Mouse (Mus musculus): ENCODE results near the gene Urm1. TPM values are rescaled to one million over a fixed set of nuclear protein-coding genes. Genes with fewer than 3 reads are reported as not detected.
"Not testable (repeated sequence)": the region's sequence is repeated elsewhere in the genome, so short reads cannot be mapped to it uniquely, and the experiment has no call there.

Gene Urm1
- total RNA-seq, 2 experiments from 2014 or later = 42.4 to 55.0 TPM

DNA sequence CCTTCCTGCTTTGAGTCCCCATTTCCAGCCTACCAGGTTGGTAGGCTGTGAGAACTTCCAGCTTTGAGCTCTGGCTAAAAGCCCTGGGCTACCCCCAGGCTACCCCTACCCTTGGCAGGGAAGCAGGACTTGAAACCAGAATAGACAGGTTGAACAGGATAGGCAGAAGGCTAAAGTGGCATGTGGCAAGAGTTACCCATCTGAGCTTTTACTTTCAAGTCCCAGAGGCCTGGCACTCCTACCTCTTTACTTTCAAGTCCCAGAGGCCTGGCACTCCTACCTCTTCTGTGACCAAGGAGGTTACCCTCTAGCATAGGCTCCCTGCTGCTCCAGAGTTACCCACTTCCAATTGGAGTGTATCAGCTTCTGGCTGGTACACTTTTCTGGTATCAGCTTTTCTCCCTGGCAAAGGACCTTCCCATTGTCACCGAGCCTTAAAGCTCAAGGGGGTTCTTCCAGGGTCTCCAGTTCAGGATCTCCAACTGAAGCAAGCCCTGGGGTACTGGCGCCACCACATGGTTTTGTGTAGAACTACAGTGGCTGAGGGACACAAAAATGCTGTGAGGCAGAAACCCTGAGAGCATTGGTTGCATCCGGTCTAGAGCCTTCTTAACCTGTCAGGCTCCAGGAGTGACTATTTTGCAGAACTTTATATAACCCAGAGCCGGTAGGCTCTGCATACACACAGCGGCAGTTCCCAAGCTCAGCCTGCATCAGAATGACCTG is 39.0 kb downstream of the Urm1 start:
- DNase-seq (ENCODE audit: low spot score in 2 of 2) = peak; percentile 75 to 81

DNA sequence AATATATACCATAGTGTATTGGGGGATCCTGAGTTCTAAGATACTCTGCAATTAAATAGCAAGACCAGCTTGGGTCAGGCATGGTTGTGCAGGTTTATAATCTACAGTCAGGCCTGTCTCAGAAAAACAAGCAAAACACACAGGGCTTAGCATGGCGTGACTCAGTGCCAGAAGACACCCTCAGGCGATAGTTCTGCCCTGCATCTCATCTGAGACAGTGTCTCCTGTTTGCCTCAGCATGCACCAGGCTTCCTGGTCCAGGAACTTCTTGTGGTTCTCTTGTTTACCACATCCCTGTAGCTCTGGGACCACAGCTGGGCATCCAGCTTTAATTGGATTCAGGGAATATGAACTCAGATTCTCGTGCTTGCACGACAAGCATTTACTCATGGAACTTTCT is 45.2 kb downstream of the Urm1 start:
- DNase-seq (ENCODE audit: low spot score in 2 of 2) = no peak

DNA sequence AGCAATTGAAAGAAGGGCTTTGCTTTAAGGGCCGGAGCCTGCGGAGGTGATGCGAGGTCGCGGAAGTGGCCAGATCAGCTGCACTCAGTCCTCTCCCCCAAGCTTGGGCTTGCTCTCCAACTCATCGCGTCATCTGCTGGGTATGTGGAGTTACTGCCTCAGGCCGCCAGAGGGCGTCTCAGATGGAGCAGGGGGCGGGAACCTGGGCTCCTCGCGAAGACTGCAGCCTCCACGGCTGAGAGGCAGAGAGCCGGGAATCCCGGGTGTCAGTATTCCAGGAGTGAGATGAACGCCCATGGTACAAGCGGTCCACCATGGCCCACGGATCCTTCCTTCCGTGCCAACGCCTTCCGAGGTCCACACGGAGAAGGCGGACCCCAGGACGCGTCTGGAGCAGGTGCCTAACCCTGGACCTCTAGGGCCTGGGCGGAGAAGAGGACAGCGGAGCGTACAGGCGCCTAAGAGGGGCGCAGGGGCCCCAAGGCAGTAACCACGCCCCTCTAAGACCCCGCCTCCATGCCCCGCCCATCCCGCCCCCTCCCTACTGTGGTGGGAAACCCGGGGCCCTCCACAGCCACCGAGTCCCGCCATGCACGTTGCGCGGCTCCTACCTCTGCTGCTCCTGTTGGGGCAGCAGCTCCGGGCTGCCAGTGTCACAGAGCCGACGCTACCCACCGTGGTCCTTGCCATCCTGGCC is 49.2 kb downstream of the Urm1 start, which contains the start of gene Cercam:
Cercam (plus strand) TSS at position 216 of the 697 bp plus-strand sequence.
- peak; percentile 88 to 89 for DNase-seq (ENCODE audit: low spot score in 2 of 2)

DNA sequence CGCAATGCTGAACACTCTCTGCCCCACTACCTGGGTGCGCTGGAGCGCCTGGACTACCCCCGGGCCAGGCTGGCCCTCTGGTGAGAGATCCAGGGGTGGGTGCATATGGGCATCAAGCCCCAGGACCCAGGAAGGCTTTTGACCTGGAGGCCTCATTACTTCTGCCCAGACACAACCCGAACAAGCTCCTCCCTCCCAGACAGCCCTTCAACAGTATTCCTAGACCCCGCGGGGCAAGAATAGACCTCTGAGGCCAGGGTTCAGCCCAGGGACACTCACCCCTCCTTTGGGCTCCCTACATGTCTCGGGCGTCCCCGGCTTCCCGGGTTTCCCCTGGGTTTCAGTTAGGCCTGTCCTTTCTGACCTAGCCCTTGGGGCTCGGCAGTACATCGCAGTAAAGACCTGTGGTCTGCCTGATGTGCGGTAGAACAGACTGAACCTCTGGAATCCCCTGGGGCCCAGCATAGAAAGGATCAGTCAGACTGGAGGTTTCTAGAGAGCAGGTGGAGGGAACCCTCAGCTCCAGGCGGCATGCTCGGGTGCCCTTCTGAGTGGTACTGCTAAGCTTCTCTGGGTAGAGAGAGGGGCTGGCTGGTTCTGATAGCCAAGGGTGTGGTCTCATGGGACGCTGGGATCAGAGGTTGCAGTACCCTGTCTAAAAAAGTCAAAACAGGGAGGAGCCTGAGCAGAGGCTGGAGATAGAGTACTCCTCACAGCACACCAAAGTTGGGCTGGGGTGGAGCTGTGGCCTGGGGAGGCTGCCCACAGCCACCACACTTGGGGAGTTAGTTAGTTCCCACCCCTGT is 50.0 kb downstream of the Urm1 start:
- no peak for DNase-seq (ENCODE audit: low spot score in 2 of 2)

DNA sequence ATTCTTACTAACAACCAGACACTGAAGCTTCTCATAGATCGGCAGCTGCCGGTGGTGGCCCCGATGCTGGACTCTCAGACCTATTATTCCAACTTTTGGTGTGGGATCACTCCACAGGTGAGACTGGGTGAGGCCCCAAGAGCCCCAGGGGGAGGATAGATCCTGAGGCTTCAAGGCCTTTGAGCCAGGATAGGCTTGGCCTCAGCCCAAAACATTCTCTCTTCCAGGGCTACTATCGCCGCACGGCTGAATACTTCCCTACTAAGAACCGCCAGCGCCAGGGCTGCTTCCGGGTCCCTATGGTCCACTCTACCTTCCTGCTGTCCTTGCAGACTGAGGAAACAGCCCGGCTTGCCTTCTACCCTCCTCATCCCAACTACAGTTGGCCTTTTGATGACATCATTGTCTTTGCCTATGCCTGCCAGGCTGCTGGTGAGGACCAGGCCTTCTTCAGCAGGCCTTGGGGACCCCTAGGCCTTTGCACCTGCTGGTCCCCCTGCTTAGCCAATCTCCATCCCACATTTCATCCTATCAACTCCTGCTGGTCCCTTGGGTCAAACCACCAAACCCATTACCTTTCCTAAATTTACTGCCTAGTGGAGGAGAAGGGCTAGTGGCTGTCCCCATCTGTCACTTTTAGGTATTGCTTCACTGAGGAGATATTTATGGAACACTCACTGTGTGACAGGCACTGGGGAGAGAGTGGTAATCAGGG is 52.9 kb downstream of the Urm1 start:
- no peak for DNase-seq (ENCODE audit: low spot score in 2 of 2)

DNA sequence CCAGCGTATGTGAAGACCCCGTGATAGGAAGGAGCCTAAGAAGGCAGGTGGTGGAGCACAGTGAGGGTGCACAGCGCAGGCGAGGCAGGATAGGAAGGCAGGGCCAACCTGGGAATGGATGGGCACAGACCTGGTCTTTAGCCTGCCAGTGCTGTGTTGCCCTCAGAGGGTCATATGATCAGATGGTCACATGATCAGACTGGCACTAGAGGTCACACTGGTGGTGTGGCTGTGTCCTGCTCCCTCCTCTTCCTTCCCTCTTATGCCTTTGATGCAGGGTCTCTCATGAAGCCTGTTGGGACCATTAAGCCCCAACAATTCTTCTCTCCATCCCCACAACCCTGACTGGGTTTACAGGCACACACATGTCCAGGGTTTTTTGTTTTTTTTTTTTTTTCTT is 53.9 kb downstream of the Urm1 start:
- DNase-seq (ENCODE audit: low spot score in 2 of 2) = no peak

DNA sequence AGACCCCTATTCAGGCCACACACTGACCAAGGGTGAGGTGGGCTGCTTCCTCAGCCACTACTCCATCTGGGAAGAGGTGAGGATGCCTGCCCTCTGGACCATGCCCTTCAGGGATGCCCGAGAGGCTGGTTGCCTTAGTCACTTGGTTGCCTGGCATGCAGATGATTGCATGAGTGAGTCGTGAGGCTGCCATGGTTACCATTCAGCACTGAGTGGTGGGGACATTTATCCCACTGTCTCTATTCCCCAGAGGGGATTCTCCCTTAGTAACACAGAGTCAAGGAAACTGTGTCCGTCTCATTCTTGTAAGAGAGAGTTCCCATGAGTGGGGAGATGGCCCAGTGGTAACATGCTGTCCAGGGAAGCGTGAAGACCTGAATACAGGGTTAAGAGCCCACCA is 58.2 kb downstream of the Urm1 start:
- DNase-seq (ENCODE audit: low spot score in 2 of 2) = no peak

DNA sequence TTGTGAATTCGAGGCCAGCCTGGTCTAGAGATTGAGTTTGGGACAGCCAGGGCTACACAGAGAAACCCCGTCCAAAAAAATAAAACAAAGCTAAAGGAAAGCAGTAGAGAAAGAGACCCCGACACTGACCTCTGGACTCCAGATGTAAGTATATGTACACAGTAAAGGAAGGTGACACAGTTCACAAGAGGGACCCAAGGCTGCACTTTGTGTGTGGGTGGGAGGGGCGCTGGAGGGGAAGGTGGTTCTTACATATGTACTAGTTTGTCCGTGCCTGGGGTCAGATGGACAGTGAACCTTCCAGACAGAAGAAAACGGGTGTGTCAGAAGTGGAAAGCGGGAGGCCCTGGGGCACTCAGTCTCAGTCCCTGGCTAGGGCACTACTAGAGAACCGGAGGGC is 59.3 kb downstream of the Urm1 start:
- no peak for DNase-seq (ENCODE audit: low spot score in 2 of 2)

DNA sequence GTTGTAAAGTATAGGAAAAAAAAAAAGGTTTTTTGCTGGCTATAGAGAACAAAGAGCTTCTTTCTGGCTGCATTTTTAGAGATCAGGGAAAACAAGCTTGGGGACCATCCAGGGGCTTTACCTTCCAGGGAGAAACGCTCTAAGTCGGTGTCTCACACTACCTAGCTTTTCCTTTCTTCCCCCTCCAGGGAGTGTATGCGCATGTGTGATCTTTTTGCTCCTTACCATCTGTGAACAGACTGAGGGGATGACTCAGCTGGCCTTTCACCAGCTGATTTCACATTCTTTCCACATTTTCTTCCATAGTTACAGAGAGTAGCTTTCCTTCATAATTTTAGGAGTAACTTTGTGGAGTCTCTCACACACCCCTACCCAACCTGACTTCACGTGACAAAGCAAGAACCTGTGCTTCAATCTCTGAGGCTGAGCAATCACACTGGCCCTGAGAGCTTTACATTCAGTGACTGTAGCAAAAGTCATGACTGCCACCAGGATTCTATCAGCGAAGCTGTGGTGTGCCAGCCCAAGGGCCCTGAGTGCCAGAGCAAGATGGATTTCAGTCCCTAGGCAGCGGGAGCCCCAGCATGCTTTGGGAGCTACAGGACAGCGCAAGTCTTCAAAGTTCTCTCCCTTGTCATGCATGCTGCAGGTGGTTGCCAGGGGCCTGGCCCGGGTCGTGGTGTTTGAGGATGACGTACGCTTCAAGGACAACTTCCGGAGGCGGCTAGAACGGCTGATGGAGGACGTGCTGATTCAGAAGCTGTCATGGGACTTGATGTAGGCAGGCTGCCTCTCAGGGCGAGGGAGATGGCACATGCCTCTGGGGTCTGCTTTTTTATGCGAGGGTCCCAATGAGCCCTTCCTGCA is 60.3 kb downstream of the Urm1 start:
- DNase-seq (ENCODE audit: low spot score in 2 of 2) = no peak

DNA sequence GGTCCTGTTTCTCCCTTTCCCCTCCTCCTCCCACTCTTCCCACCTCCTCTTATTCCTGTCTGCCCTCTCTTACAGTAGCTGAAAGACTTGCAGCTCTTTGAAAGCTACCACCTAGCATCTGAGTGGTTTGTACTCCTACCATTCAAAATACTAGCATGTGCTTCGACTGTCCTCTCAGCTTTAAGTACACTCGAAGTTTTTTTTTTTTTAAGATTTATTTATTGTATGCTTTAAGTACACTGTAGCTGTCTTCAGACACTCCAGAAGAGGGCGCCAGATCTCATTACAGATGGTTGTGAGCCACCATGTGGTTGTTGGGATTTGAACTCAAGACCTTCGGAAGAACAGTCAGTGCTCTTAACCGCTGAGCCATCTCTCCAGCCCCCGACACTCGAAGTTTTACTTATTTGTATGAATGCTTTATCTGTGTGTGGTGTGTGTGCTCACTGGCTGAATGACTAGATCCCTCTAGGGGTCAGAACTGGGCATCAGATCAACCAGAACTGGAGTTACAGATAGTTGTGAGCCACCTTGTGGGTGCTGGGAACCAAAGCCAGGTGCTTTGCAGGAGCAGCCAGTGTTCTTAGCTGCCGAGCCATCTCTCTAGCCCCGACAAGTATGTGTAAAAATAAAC is 66.9 kb downstream of the Urm1 start:
- DNase-seq (ENCODE audit: low spot score in 2 of 2) = not testable (repeated sequence)

DNA sequence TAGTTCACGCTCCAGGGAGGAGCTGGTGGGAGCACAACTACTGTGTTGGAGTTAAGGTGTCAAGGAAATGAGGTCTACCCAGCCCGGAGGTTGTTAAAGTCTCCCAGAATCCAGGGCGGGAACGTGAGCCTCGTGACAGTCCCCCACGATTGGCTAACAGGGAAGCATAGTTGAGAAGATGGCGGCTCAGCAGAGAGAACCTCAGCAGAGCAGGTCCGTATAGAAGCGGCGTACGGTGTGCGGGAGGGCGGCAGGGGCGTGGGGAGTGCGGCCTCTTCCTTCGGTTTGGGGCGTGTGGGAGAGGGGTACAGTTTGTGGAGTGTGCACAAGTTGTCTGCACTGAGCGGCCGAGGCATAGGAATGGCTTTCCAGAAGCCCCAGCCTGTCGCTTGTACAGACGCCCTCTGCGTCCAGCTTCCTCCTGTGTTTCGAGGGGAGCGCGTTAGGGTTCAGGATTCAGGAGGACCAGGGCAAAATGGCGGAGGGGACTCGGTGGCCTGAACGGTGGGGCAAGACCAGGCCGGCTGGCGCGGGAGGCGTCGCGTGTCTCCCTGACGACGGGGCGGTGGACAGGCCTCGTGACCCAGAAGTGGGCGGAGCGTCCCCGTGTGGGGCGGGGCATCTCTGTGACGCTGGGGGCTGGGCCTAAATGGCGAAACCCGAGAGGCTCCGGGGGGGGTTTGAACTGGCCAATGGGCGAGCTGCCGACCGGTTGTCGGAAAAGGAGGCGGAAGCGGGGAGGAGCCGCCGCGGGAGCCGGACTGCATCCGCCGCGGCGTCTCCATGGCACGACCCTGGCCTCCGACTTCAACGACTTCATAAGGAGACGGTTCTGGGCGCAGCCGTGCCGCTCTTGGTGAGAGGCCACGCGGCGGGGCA is 69.4 kb downstream of the Urm1 start, which contains the start of gene Odf2:
Odf2 (plus strand) TSS at position 156 of the 879 bp plus-strand sequence.
- DNase-seq (ENCODE audit: low spot score in 2 of 2) = peak; percentile 100

DNA sequence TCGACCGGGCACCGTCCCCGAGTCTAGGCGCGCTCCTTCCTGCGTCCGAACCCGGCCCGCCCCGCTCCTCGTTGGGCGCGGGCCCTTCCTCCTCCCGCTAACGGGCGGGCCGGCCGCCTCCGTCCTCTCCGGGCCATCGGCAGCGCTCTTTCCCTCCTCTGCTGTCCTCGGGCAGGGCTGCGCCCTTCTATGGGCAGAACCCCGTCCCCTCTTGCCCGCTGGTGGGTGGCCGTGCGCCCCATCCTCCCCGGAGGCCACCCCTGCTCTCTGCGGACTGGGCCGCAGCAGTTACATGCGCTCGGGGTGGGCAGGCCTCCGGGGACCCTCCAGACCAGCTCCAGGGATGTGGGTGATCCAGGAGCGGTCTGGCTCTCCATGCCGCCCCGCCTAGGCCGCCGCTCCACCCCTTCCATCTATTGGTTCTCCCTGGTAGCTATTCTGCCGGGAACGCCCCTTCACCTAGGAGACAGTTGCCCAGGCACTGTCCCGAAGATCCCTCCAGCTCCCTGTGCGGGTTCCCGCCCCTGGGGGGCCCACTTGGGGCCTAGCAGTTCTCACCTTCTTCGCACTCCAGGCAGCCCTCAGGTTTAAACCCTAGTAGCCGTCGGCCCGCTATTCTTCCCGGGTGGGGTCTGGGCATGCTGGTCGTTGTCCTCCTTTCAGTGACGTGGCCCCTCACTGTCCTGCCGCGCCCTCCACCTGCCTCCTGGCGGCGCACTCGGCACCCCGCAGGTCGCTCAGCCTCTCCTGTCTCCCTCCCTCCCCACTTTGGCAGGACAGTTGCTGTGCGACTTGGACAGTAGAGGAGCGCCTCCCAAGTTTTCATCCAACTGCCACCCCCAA is 70.3 kb downstream of the Urm1 start:
- DNase-seq (ENCODE audit: low spot score in 2 of 2) = peak; percentile 85 to 87

DNA sequence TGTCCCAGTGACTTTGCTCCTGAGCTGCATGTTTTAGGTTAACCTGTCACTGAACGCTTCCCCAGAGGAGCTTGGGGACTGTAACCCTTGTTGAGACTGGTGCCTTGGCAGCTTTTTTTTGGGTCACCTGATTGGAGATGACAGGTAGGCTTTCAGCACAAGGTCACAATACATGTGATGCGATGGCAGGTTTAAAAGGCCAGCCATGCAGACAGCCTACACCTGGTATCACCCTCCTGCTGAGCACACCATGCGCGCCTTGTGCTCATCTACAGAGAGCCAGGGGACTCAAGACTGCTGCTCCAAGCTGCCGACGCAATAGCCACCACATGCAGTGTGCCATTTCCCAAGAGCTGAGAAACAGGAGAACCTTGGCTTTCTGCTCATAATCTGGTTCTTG is 71.9 kb downstream of the Urm1 start:
- no peak for DNase-seq (ENCODE audit: low spot score in 2 of 2)

Small RNA genes lying within 50 kb of the gene (microRNA-seq; reads per million reads assigned to microRNA genes)
- gene Mir219a-2 (0 to 0.39 reads per million in 2 experiments), gene Mir219b (0 reads per million in 2 experiments)

Other genes with a start within 250 kb of the Urm1 start
- gene Rapgef1, start 200.4 kb upstream of the Urm1 start, total RNA-seq (2021) = 100 to 1,000 TPM; 119 to 123 TPM
- gene Gm13420, start 68.4 kb upstream of the Urm1 start, total RNA-seq (2021) = 1 to 10 TPM; 1.4 to 2.2 TPM
- gene Gm13547, start 60.8 kb upstream of the Urm1 start, total RNA-seq (2021) = not detected
- 10 to 100 TPM; 32.4 to 35.9 TPM for gene Coq4, start 32.6 kb upstream of the Urm1 start, total RNA-seq (2021)
- 10 to 100 TPM; 47.7 to 59.7 TPM for gene Trub2, start 31.6 kb upstream of the Urm1 start, total RNA-seq (2021)
- 10 to 100 TPM; 88.9 to 94.0 TPM for gene Slc27a4, start 17.4 kb upstream of the Urm1 start, total RNA-seq (2021)
- 10 to 100 TPM; 11.9 to 15.0 TPM for gene Cercam, start 49.1 kb downstream of the Urm1 start, total RNA-seq (2021)
- 100 to 1,000 TPM; 105 to 119 TPM for gene Odf2, start 69.1 kb downstream of the Urm1 start, total RNA-seq (2021)
- 10 to 100 TPM; 43.4 to 45.0 TPM for gene Gle1, start 115.4 kb downstream of the Urm1 start, total RNA-seq (2021)
- 1,000 to 10,000 TPM in 1 of 2 experiments, 100 to 1,000 TPM in 1; 939 to 1,018 TPM for gene Sptan1, start 145.5 kb downstream of the Urm1 start, total RNA-seq (2021)
- gene Wdr34, start 228.8 kb downstream of the Urm1 start, total RNA-seq (2021) = 10 to 100 TPM; 42.2 to 46.3 TPM
- 100 to 1,000 TPM; 231 to 233 TPM for gene Set, start 237.3 kb downstream of the Urm1 start, total RNA-seq (2021)

All from layer of hippocampus, postnatal 10 days (tissue).